Mouse (Mus musculus): ENCODE results near the gene Furin. TPM values are rescaled to one million over a fixed set of nuclear protein-coding genes. Genes with fewer than 3 reads are reported as not detected.

Gene Furin
- total and polyA plus RNA-seq, 3 experiments: 13.7 to 32.3 TPM; not detected in 1

DNA sequence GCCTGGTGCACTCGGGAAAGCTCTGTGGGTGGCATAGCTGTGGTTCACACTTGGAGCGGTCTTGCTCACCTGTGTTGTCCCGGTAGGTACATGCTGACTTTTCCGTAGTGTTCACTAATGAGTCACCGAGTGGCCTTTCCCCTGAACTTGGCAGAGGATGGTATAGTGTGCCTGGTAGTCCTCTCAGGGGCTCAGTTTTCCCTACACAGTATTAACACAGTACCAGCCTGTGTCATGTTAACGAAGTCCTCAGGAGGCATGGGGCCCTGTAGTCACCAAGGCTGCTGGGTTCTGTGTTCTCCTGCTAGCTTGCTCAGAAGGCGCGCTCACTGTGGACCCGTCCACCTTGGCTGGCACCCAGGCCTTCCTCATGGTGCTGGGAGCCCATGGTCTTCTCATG lies 5.1 kb upstream of the Furin start:
- no peak for DNase-seq (ENCODE audit: low read depth, low spot score)
- H3K36me3 ChIP-seq (ENCODE audit: control insufficient read depth in 1 of 2, insufficient read depth in 2 of 2, low read length in 2 of 2): peaks cover 0 to 6% of the 10 kb centered on the region in 2 experiments; a peak in 2 of 4 replicates
- peaks cover 0 to 11% of the 10 kb centered on the region in 2 experiments; a peak in 2 of 4 replicates for H3K4me1 ChIP-seq (ENCODE audit: control insufficient read depth in 1 of 2, insufficient read depth in 2 of 2, low read length in 2 of 2)
- no peak overlapping the region for H3K9ac ChIP-seq (ENCODE audit: control insufficient read depth, low read depth, low read length, poor library complexity, severe bottlenecking)
- TF ChIP-seq RCOR1 (IDR thresholded peaks at IDR 0.05; ENCODE audit: low read depth, low read length): no peak
- TF ChIP-seq TAL1 (IDR thresholded peaks at IDR 0.05; ENCODE audit: low read length): no peak
- no peak for TF ChIP-seq CHD2 (IDR thresholded peaks at IDR 0.05; ENCODE audit: low read length)
- no peak for TF ChIP-seq MYB (IDR thresholded peaks at IDR 0.05; ENCODE audit: low read depth, low read length)
- no peak for TF ChIP-seq TBP (IDR thresholded peaks at IDR 0.05; ENCODE audit: low read depth, low read length)
- no peaks in the 10 kb centered on the region for H3K9me3 ChIP-seq (replicated peaks; ENCODE audit: insufficient read depth, low read length)
- H3K27ac ChIP-seq (ENCODE audit: control insufficient read depth, low read depth, low read length): no peak overlapping the region
- no peak overlapping the region for H3K4me3 ChIP-seq (ENCODE audit: control insufficient read depth in 1 of 2, insufficient read depth in 1 of 2, low read depth in 2 of 2, low read length in 2 of 2)
- no peaks in the 10 kb centered on the region for H3K27me3 ChIP-seq (ENCODE audit: control insufficient read depth in 1 of 2, insufficient read depth in 2 of 2, low read length in 2 of 2)
- no peaks in the 10 kb centered on the region for H3K79me2 ChIP-seq (ENCODE audit: control insufficient read depth, insufficient read depth, low read length, poor library complexity)

GRCm38 (mm10) chr7:80407712-80408111 lies 2.5 kb upstream of the Furin start:
- Histone ChIP-seq H3K9me3 (replicated peaks; ENCODE audit: insufficient read depth, low read length) (no peaks in the 10 kb centered on the region), H3K4me3 (ENCODE audit: control insufficient read depth in 1 of 2, insufficient read depth in 1 of 2, low read depth in 2 of 2, low read length in 2 of 2) (no peak overlapping the region), H3K9ac (ENCODE audit: control insufficient read depth, low read depth, low read length, poor library complexity, severe bottlenecking) (no peak overlapping the region), H3K27me3 (ENCODE audit: control insufficient read depth in 1 of 2, insufficient read depth in 2 of 2, low read length in 2 of 2) (no peaks in the 10 kb centered on the region), H3K79me2 (ENCODE audit: control insufficient read depth, insufficient read depth, low read length, poor library complexity) (peaks cover 4% of the 10 kb centered on the region; the same call in 1 of the 2 replicates), H3K36me3 (ENCODE audit: control insufficient read depth in 1 of 2, insufficient read depth in 2 of 2, low read length in 2 of 2) (peaks cover 0 to 19% of the 10 kb centered on the region in 2 experiments; a peak in 2 of 4 replicates), H3K27ac (ENCODE audit: control insufficient read depth, low read depth, low read length) (no peak overlapping the region), H3K4me1 (ENCODE audit: control insufficient read depth in 1 of 2, insufficient read depth in 2 of 2, low read length in 2 of 2) (peaks cover 3 to 25% of the 10 kb centered on the region in 2 experiments)
- TF ChIP-seq BHLHE40 (IDR thresholded peaks at IDR 0.05; ENCODE audit: borderline replicate concordance, low read depth, low read length) (no peak), CHD1 (IDR thresholded peaks at IDR 0.05; ENCODE audit: low read depth, low read length) (no peak), HCFC1 (IDR thresholded peaks at IDR 0.05; ENCODE audit: low read depth, low read length) (no peak), MAZ (IDR thresholded peaks at IDR 0.05; ENCODE audit: low read depth, low read length) (no peak), ZC3H11A (IDR thresholded peaks at IDR 0.05; ENCODE audit: low read depth, low read length) (no peak), MXI1 (IDR thresholded peaks at IDR 0.05; ENCODE audit: low read depth, low read length) (no peak), MYB (IDR thresholded peaks at IDR 0.05; ENCODE audit: low read depth, low read length) (no peak), ETS1 (IDR thresholded peaks at IDR 0.05; ENCODE audit: low read depth, low read length) (no peak), GATA1 (IDR thresholded peaks at IDR 0.05; ENCODE audit: low read depth, low read length) (no peak), USF1 (IDR thresholded peaks at IDR 0.05; ENCODE audit: low read depth, low read length) (no peak), MYC (IDR thresholded peaks at IDR 0.05; ENCODE audit: low read depth, low read length) (no peak), CHD2 (IDR thresholded peaks at IDR 0.05; ENCODE audit: low read length) (no peak), POLR2A (IDR thresholded peaks at IDR 0.05; ENCODE audit: control insufficient read depth in 1 of 2, insufficient read depth in 1 of 2, low read depth in 1 of 2, low read length in 2 of 2, poor library complexity in 1 of 2) (no peak), KAT2A (conservative IDR thresholded peaks at IDR 0.05; ENCODE audit: low read depth, low read length) (no peak), SIN3A (IDR thresholded peaks at IDR 0.05; ENCODE audit: low read length) (no peak), TAL1 (IDR thresholded peaks at IDR 0.05; ENCODE audit: low read length) (no peak), EP300 (IDR thresholded peaks at IDR 0.05; ENCODE audit: low read depth in 1 of 2, low read length in 2 of 2) (no peak)
- DNase-seq (ENCODE audit: low read depth, low spot score): no peak

Data from MEL (cell line).